Mouse (Mus musculus): Measurements from ENCODE around the gene Ace. TPM values are rescaled to one million over a fixed set of nuclear protein-coding genes. Genes with fewer than 3 reads are reported as not detected.

Gene Ace
- total RNA-seq, 1 experiment from 2014 or later = 12.4 TPM

DNA sequence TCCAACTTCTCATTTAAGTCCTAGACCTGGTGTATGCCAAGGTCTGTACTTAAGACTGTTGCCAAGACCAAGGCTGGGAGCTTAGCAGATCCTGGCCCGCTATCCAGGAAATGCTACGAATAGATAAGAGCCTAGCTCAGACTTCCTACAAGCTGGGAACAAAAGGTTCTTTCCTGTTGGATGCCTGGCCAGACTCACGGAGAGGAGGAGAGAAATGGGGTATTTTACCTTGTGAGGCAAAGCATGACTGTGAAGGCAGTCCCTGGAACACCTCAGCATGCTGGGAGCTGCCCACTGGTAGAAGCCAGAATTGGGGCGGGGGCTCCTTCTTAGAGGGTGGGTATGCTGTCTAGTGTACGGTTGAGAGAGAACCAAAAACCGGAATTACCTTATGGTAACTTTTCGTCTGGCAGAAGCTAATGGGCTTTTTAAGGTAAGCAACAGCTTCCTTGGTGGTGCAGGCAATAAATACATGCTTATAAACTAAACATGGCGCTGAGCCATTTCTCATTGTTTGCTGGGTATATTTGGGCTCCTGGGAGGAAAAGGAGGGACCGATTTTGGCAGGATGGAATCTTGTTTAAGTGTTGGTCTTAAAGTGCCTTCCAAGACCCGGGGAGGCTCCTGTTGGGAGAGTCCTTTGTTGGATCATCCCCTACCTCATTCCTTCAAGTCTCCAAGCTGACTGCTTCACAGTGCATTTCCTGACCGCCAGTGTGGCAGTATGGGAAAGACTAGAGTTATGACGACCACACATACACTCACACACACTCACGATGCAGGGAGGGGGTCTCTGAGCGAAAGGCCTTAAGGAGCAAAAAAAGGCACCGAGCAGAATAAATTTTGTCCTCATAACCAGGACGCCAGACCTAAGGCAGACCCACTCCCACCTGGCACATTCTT is 22.7 kb upstream of the Ace start:
- peak; percentile 57 for DNase-seq

- no peak for DNase-seq
Observed at GRCm38 (mm10) chr11:105946694-105947154, 21.0 kb upstream of the Ace start.

DNA sequence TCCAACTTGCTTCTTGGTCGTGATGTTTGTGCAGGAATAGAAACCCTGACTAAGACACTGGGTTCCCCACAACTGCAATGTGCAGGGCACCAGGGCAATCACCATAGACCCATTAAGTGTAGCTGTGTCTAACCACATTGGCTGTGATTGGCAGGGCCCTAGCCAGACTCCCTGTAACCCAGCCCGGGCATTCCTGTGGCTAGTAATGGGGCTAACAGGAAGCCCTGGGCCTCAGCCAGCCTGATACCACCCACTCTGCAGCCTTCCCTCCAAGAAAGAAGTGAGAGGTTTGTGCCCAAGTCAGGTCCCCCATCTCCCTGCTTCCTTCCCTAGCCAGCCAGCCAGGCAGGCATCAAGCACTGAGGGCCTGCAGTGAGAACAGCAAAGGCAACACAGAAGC is 19.5 kb upstream of the Ace start:
- DNase-seq = no peak

- DNase-seq = no peak
Observed at GRCm38 (mm10) chr11:105950519-105950918, 17.2 kb upstream of the Ace start.

GRCm38 (mm10) chr11:105951601-105952044 is 16.1 kb upstream of the Ace start:
- DNase-seq = no peak

DNA sequence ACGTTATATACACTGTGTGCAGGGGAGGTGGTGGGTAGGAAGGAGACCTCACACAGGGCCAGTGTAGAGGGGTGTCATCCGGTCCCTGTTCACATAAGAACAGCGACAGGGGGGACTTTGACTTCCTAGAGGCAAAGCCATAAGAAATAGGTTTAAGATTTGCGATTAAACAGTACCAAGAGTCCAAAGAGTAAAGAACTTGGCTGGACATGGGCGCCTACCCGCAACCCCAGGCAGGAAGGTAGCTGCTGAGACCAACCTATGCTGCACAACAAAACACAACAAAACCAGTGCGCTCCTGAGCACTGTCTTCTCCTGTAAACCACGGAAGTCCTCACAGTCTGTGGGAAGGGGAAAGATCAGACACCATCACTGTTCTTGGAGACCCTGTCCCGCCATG is 15.6 kb upstream of the Ace start:
- DNase-seq = no peak

- DNase-seq = no peak
Observed at GRCm38 (mm10) chr11:105952911-105953386, 14.8 kb upstream of the Ace start, which contains the start of gene Cyb561. TSS of gene Cyb561 (minus strand) at chr11:105953336.

DNA sequence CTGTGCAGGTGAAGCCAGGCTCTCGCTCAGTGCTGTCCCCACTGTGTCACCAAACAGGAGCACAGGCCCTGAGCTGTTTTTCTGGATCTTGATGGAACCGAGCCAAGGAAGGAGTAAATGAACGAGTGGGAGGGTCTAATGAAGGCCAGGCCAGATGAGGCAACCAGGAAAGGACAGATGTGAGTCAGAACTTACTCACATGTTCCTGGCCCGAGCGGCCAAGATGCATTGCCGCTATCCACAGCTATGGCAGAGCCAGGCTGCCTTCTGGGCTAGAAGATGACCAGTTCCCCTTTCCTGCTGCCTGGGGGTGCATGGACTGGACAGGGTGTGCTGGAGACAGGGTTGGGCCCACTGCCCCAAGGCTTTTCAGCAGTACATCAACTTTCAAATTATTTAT is 14.3 kb upstream of the Ace start:
- peak; percentile 85 for DNase-seq

DNA sequence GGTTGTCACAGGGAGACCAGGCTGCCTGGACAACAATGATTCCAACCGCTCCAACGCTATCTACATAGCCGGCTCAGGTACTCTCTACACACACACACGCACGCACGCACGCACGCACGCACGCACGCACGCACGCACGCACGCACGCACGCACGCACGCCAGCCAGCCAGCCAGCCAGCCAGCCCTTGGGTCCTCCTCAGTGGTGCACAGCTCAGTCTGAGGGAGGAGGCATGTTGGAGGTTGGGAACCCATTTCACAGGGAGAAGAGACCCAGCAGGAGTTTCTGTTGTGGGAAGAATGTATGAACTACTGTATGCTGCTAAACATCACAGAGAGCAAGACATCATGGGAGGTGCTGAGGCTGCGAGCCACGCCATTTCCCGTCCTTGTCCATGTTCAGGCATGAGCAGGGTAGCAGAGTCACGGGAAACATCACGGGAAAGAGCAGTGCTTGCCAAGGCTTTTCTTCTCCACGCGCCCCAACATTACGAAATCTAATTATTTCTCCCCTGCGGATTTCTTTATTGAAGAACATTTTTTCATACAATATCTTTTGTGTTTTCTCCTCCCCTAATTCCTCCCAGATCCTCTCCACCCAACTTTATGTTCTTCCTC is 11.8 kb upstream of the Ace start:
- no peak for DNase-seq

DNA sequence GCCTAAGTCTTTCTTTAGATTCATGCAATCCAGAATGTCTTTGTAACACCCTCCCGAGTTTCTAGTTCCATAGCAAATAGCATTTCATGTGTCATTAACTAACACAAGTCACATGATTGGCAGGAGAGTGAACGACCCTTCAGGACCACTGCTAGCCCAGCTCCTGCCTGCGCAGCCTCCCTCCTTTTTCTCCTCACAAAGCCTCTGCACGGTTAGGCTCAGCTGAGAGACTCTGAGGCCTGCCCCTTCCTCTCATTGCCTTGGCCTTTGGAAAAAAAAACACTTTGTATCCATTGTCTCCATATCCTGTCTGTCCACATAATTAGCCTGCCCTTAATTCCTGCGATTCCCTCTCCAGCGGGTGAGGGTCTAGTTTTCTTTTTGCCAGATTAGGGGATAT is 10.2 kb upstream of the Ace start:
- DNase-seq = no peak

DNA sequence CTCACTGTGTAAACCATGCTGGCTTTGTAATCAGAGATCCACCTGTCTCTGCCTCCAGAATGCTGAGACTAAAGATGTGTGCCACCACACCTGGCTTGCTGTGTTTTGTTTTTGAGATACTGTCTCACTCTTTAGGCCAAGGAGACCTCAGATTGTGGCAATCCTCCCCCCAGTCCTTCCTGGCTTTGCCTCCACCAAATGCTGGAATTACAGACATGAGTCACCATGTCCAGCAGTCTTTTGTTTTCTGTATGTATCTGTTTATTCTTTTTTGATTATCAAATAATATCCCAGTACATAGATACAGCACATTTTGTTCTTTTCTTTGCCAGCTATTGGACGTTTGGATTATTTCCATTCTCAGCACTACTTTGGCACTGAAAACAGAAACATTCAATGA is 9.2 kb upstream of the Ace start:
- DNase-seq = no peak

- DNase-seq = no peak
Observed at GRCm38 (mm10) chr11:105959355-105959754, 8.4 kb upstream of the Ace start.

DNA sequence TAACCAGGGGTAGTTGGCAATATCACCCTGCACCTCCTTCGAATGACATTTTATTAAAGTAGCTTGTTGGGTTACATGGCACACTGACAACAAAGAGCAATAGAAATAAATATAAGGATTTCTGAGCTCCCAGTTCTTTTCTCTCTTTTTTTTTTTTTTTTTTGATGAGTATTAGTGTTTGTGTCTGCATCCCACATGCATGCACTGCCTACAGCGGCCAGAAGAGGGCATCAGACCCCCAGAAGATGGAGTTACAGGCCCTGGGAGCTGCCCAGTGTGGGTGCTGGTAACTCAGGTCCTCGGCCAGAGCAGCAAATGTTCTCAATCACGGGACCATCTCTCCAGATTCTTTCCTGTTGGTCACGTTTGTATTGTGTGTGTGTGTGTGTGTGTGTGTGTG is 3.1 kb upstream of the Ace start:
- DNase-seq = no peak

GRCm38 (mm10) chr11:105966288-105966687 is 1.5 kb upstream of the Ace start:
- DNase-seq = no peak

DNA sequence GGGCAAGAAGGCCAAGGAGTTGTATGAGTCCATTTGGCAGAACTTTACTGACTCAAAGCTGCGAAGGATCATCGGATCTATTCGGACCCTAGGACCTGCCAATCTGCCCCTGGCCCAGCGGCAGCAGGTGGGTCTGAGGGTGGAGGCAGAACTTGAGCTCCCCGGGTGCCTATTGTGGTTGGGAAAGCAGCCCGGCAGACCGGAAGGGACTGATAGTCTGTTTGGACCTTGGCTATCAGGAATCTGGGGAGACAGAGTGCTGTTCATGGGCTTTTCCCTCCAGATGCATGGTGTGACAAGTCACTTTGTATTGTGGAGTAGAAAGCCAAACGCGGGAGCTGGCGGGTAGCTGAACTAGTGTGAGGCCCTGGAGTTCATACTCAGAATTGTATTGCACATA is 1.2 kb downstream of the Ace start:
- no peak for DNase-seq

- peak; percentile 77 for DNase-seq
Observed at GRCm38 (mm10) chr11:105969516-105969915, 1.8 kb downstream of the Ace start.

DNA sequence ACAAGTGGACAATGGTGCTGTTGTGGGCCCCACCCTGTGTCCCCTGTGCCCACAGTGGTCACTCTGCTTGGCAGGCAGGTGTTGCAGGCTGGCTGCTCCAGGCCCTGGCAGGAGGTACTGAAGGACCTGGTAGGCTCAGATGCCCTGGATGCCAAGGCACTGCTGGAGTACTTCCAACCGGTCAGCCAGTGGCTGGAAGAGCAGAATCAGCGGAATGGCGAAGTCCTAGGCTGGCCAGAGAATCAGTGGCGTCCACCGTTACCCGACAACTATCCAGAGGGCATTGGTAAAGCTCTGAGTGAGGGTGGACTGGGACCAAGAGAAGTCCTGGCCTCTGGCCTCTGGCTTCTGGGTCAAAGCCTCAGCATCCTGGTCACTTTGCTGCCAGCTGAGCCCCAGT is 6.8 kb downstream of the Ace start:
- peak; percentile 41 for DNase-seq

GRCm38 (mm10) chr11:105975050-105975449 is 7.3 kb downstream of the Ace start:
- no peak for DNase-seq

- no peak for DNase-seq
Observed at GRCm38 (mm10) chr11:105975636-105976035, 7.9 kb downstream of the Ace start.

DNA sequence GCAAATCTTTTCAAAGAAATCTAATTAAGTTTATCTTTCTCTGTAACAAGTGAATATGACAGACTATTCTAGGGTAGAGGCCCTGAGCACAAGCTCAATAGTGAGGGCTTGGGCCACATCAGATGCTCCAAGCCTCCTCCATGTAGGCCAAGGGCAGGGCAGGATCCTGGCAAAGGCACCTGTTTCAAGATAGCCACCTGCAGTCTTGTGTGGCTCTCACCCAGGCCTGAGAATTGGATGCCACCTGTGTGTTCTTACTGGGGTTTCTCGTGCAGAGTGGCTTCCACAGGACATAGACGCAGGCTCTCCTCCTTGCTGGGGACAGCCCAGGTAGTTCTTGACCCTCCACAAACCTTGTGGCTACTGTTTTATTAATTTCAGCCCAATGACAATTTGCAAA is 10.5 kb downstream of the Ace start:
- no peak for DNase-seq

DNA sequence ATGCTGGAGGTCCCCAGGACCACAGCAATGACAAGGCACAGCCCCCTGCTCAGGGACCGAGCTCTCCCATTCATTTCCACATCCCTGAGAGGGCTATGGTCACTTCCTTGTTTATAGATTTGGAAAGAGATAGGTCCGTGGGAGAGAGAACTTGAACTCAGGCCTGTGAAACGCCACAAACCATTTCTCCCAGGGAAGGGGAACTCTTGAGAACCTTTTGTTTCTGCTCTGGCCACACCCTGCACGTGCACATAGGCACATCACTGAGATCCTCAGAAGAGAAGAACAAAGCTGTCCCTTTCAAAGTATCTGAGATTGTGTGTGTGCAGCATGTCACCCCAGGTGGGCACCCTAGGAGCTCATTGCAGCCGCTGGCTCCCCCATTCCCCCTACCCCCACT is 10.9 kb downstream of the Ace start:
- no peak for DNase-seq

DNA sequence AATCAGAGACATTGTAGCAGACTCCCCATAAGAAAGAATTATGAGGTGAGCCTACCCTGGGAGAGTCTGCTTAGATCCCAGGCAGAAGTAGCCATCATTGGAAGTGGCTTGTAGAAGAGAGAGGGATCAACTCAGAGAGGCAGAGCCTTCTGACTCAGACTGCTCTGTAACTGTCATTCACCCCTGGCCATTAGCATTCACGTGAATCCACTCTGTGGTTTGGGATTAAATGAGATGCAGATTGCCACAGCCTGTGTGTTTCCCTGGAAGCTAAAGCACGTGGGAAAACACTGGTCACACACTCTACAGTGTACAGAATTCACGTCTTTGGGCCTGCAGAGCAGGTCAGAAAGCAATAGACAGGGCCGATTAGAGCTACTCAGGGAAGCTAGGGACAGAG is 16.7 kb downstream of the Ace start:
- DNase-seq = no peak

- no peak for DNase-seq
Observed at GRCm38 (mm10) chr11:105987446-105987845, 19.7 kb downstream of the Ace start.

- no peak for DNase-seq
Observed at GRCm38 (mm10) chr11:105989446-105989845, 21.7 kb downstream of the Ace start.
